Mouse (Mus musculus): ENCODE data around the gene Gm10352.
"Not testable (repeated sequence)": the region's sequence is repeated elsewhere in the genome, so short reads cannot be mapped to it uniquely, and the experiment has no call there.

The Gm10352 gene

GRCm38 (mm10) chrY:2900689-2901088 lies at the start of gene Gm10352:
Gene Gm10352 (plus strand): TSS chrY:2900989.
- in situ Hi-C loops (cut with MboI, MseI): not testable (repeated sequence)

- in situ Hi-C loops (cut with MboI, MseI): not testable (repeated sequence)
These were observed 31.5 kb downstream of the Gm10352 start, which contains the start of gene Gm29289 for GRCm38 (mm10) chrY:2932282-2932681. Gene Gm29289 (plus strand): TSS chrY:2932582.

Data from T-helper 17 cell (primary cell).